Mouse (Mus musculus) forebrain, embryonic 10.5 days (tissue): Measurements from ENCODE around the gene Srpk3. TPM values are rescaled to one million over a fixed set of nuclear protein-coding genes. Genes with fewer than 3 reads are reported as not detected.
A peak's percentile ranks its signal among the peaks of the same experiment; 100 is the strongest.

Experiments used
- DNase-seq: peaks from one replicate; pipeline ENCODE4 v3.0.0-alpha.2; 2017; ENCODE audit warnings: low spot score; ENCODE audit errors: extremely low spot score
- H3K27ac ChIP-seq: fragments of 300-500 bp; sonication (generic); 2 replicates; pipeline ENCODE4 v1.5.1; 2016; ENCODE audit warnings: mild to moderate bottlenecking
- H3K27me3 ChIP-seq: fragments of 300-500 bp; sonication (generic); 2 replicates; pipeline ENCODE4 v1.6.1; 2016; ENCODE audit warnings: mild to moderate bottlenecking; ENCODE audit not compliant: poor library complexity, severe bottlenecking
- H3K36me3 ChIP-seq: fragments of 300-500 bp; sonication (generic); replicated peaks from 2 replicates; pipeline ENCODE4 v1.6.1; 2016; ENCODE audit warnings: mild to moderate bottlenecking, moderate library complexity
- H3K4me1 ChIP-seq: fragments of 300-500 bp; sonication (generic); 2 replicates; pipeline ENCODE4 v1.6.1; 2016
- H3K4me3 ChIP-seq: fragments of 300-500 bp; sonication (generic); 2 replicates; pipeline ENCODE4 v1.5.1; 2016; ENCODE audit warnings: mild to moderate bottlenecking, moderate library complexity
- H3K9me3 ChIP-seq: fragments of 300-500 bp; sonication (generic); 2 replicates; pipeline ENCODE4 v1.6.1; 2016; ENCODE audit warnings: mild to moderate bottlenecking, moderate library complexity
- WGBS: fragments of 180-500 bp; shearing (Covaris S2); methylation state at CpG from one replicate; pipeline ENCODE4 v1.1.7; 2016; 5-methylcytosine and 5-hydroxymethylcytosine counted together
- polyA plus RNA-seq: library from polyadenylated mRNA; unstranded; fragments of >200 nt; fragmentation: Nextera tagmentation; extraction: Ambion mirVana; gene quantifications from 2 replicates; pipeline ENCODE4 v1.2.1, GENCODE M21; 2016

The Srpk3 gene
- polyA plus RNA-seq, 1 experiment from 2014 or later: 1.2 TPM

DNA sequence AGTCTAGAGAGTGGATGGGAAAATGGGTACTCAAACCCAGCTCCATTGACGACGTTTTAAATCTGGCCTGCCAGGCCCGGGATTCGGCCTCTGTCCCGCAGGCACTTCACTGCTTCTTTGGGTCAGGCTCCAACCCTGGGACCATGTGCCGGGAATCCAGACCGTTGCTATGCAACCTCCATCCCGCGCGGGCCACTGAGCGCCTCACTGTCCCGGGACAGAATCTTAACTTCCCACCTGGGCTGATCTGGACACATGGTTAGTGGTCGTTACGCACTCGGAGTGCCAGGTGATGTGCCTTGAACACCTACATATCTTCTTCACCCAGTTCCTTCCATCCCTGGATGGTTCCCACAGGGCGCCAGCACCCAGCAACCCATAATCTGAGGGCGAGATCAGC, 49.5 kb downstream of the Srpk3 start:
- Histone ChIP-seq H3K9me3 (no peaks in the 10 kb centered on the region), H3K27ac (peak overlapping the region; percentile 87), H3K4me1 (peaks cover 23% of the 10 kb centered on the region), H3K4me3 (peak overlapping the region; percentile 65), H3K27me3 (peaks cover 43% of the 10 kb centered on the region), H3K36me3 (no peaks in the 10 kb centered on the region)
- DNase-seq: peak; percentile 21
- WGBS: 9% methylated on average over 17 of the region's 17 CpGs

DNA sequence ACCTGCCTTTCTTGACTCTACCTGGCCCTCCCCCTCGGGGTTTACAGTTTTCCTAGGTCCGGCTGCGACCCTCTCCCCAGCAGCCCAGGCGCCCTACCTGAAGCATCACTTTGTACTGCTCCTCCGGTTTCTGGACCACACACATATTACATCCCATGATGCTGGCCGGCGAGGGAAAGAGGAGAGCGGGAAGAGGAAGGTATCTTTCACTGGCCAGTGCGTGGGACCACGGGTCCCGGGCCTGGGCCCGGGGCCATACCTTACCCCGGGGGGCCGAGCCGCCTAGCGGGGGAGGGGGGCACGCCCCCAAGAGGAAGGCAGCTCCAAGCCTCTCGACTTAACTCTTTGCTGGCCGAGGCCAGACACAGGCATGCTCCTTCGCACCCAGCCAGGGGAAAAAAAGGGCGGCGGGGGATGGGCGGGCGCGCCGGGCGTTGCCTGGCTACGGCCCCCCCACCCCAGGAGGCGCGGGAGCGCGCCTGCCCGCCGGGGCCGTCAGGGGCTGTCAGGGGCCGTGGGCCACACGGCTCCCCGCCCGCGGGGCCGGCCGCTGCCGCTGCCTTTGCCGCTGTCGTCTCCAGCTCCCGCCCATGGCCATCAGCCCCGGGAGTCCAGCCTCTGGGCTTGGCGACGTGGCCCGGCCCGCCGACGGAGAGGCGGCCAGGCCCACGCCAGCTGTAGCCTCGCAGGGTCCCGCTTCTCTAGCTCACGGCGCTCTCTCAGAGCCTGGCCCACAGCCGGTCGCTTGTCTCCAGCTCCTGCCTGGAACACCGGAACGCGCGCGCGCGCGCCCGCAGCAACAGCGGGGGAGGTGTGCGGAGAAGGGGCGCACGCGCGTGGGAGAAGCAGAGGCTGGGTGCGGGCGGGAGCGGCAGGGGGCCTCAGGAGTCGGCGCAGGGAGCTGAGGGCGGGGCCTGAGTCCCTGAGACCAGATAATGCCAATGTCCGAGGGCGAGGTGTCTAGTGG, 50.3 kb downstream of the Srpk3 start, which contains the start of gene Pdzd4:
Gene Pdzd4 (minus strand): TSS at position 785 of the 967 bp plus-strand sequence.
- no peaks in the 10 kb centered on the region for H3K9me3 ChIP-seq
- peak within 1 kb of the TSS; percentile 87 for H3K27ac ChIP-seq
- peak; percentile 41 for DNase-seq
- peaks cover 43% of the 10 kb centered on the region for H3K27me3 ChIP-seq
- peak within 1 kb of the TSS; percentile 65 for H3K4me3 ChIP-seq
- peaks cover 23% of the 10 kb centered on the region for H3K4me1 ChIP-seq
- WGBS: 16% methylated on average over 63 of the region's 84 CpGs
- H3K36me3 ChIP-seq: no peaks in the 10 kb centered on the region

Other genes starting within 250 kb of the Srpk3 start
- gene Dusp9, start 135.0 kb upstream of the Srpk3 start, polyA plus RNA-seq: 38.3 and 40.8 TPM in 2 replicates
- gene Pnck, start 114.3 kb upstream of the Srpk3 start, polyA plus RNA-seq: 6.6 and 8.9 TPM in 2 replicates
- 4.6 and 5.2 TPM in 2 replicates for gene Slc6a8, start 101.3 kb upstream of the Srpk3 start, polyA plus RNA-seq
- gene Bcap31, start 58.2 kb upstream of the Srpk3 start, polyA plus RNA-seq: 150 and 162 TPM in 2 replicates
- gene Abcd1, start 57.8 kb upstream of the Srpk3 start, polyA plus RNA-seq: 9.2 and 10.1 TPM in 2 replicates
- not detected in 2 replicates for gene Plxnb3, start 17.3 kb upstream of the Srpk3 start, polyA plus RNA-seq
- 173 and 177 TPM in 2 replicates for gene Idh3g, start 12.5 kb downstream of the Srpk3 start, polyA plus RNA-seq
- gene Ssr4, start 12.6 kb downstream of the Srpk3 start, polyA plus RNA-seq: 119 and 124 TPM in 2 replicates
- 0.66 and 0.81 TPM in 2 replicates for gene Pdzd4, start 50.6 kb downstream of the Srpk3 start, polyA plus RNA-seq
- gene Avpr2, start 117.7 kb downstream of the Srpk3 start, polyA plus RNA-seq: 0.16 TPM in 1 of 2 replicates, not detected in the other
- gene L1cam, start 121.7 kb downstream of the Srpk3 start, polyA plus RNA-seq: 3.0 and 5.0 TPM in 2 replicates
- 2.0 and 3.2 TPM in 2 replicates for gene Arhgap4, start 147.5 kb downstream of the Srpk3 start, polyA plus RNA-seq
- gene Naa10, start 147.5 kb downstream of the Srpk3 start, polyA plus RNA-seq: 171 and 175 TPM in 2 replicates
- gene Renbp, start 156.4 kb downstream of the Srpk3 start, polyA plus RNA-seq: 17.3 and 18.7 TPM in 2 replicates
- 83.4 and 89.9 TPM in 2 replicates for gene Hcfc1, start 192.0 kb downstream of the Srpk3 start, polyA plus RNA-seq
- gene Irak1, start 249.5 kb downstream of the Srpk3 start, polyA plus RNA-seq: 56.6 and 63.3 TPM in 2 replicates